Mouse (Mus musculus) C2C12 (cell line): ENCODE data around the gene Gpr61.

Experiments
- CTCF ChIP-seq: IDR thresholded peaks from one replicate; pipeline ENCODE4 v1.5.1; 2011; ENCODE audit not compliant: control insufficient read depth, insufficient read depth, insufficient read length
- USF1 ChIP-seq: IDR thresholded peaks from one replicate; pipeline ENCODE4 v1.6.1; 2011; ENCODE audit warnings: low read depth, mild to moderate bottlenecking, control low read depth, moderate library complexity

- TF ChIP-seq CTCF (no peak), USF1 (no peak)
These were observed 48.5 kb upstream of the Gpr61 start for GRCm38 (mm10) chr3:108203212-108203611.
